Comparison of ENCODE assay signal across 8 mouse cellular contexts in the genomic region with DNA sequence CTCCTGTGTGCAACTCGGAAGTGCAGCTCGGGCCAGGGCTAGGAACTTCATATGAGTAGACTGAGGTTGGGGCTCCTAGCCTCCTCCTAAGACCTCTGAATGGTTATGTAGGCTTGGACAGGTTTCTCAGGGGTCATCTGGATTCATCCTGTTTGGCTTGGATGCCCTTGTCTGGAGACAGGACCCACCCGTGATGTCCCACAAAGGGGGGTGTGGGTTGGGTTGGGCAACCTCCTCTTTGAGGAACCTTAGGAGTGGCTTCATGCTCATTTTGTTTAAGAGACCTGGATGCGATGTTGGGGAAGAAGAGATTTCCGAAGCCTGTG. TPM values are rescaled to one million over a fixed set of nuclear protein-coding genes. Genes with fewer than 3 reads are reported as not detected.
DNase-seq lines count a peak whose midpoint lies in the region; ATAC-seq and TF ChIP-seq lines count a peak whose summit lies in the region.

No protein-coding gene starts in this region.

- no peak for DNase-seq in lung, postnatal 25 days (ENCODE audit: low spot score)
- no peak for DNase-seq in embryonic facial prominence, embryonic 14.5 days (ENCODE audit: low spot score)
- DNase-seq in right cerebral cortex, adult 18-20 months, result no peak
- no peak for DNase-seq in urinary bladder, postnatal 14 days (ENCODE audit: low spot score)
- DNase-seq in adrenal gland, postnatal 4 days (ENCODE audit: low spot score in 2 of 2), result no peak

- peaks cover 28% of the 10 kb centered on the region for H3K36me3 ChIP-seq in lung, embryonic 16.5 days (ENCODE audit: control insufficient read depth, insufficient read depth, low read length)
- peaks cover 50% of the 10 kb centered on the region for H3K36me3 ChIP-seq in embryonic facial prominence, embryonic 14.5 days (ENCODE audit: control insufficient read depth, insufficient read depth, low read length)
- H3K36me3 ChIP-seq in intestine, embryonic 15.5 days, result peaks cover 20% of the 10 kb centered on the region
- peaks cover 28% of the 10 kb centered on the region for H3K36me3 ChIP-seq in myocyte (ENCODE audit: control insufficient read depth, insufficient read depth)

- peak overlapping the region; percentile 63; the same call in 1 of the 2 replicates for H3K4me3 ChIP-seq in lung, embryonic 16.5 days (ENCODE audit: low read length)
- H3K4me3 ChIP-seq in embryonic facial prominence, embryonic 14.5 days (ENCODE audit: low read depth, low read length), result peak overlapping the region; percentile 93
- peak overlapping the region; percentile 94 for H3K4me3 ChIP-seq in intestine, embryonic 15.5 days (replicated peaks)
- H3K4me3 ChIP-seq in myocyte, result peak overlapping the region; percentile 100

- peak overlapping the region; percentile 79 for H3K9ac ChIP-seq in lung, embryonic 16.5 days (ENCODE audit: low read length)
- H3K9ac ChIP-seq in embryonic facial prominence, embryonic 14.5 days (ENCODE audit: low read depth, low read length), result peak overlapping the region; percentile 95
- H3K9ac ChIP-seq in intestine, embryonic 15.5 days, result peak overlapping the region; percentile 89

- peaks cover 23% of the 10 kb centered on the region for H3K79me2 ChIP-seq in myocyte (ENCODE audit: control insufficient read depth, insufficient read depth)

- no peak overlapping the region for H3ac ChIP-seq in myocyte (ENCODE audit: control insufficient read depth, insufficient read length)

- H3K9me3 ChIP-seq in lung, embryonic 16.5 days (ENCODE audit: control insufficient read depth, low read length), result no peaks in the 10 kb centered on the region
- H3K9me3 ChIP-seq in embryonic facial prominence, embryonic 14.5 days (ENCODE audit: control insufficient read depth, low read length), result no peaks in the 10 kb centered on the region
- H3K9me3 ChIP-seq in intestine, embryonic 15.5 days, result no peaks in the 10 kb centered on the region

- TF ChIP-seq POLR2A in myocyte (IDR thresholded peaks at IDR 0.05; ENCODE audit: insufficient read length, low read depth), result no peak

- no peak for ATAC-seq in lung, embryonic 16.5 days (ENCODE audit: low read depth)
- ATAC-seq in embryonic facial prominence, embryonic 14.5 days (ENCODE audit: low read depth), result no peak
- no peak for ATAC-seq in intestine, embryonic 15.5 days

- peak overlapping the region; percentile 88; the same call in 1 of the 2 replicates for H3K4me2 ChIP-seq in lung, embryonic 16.5 days (ENCODE audit: low read depth, low read length)
- H3K4me2 ChIP-seq in embryonic facial prominence, embryonic 14.5 days (ENCODE audit: low read depth, low read length), result peak overlapping the region; percentile 90
- peak overlapping the region; percentile 79 for H3K4me2 ChIP-seq in intestine, embryonic 15.5 days (replicated peaks)
- peak overlapping the region; percentile 81 for H3K4me2 ChIP-seq in myocyte (ENCODE audit: low read depth)

- H3K27ac ChIP-seq in lung, embryonic 16.5 days (ENCODE audit: low read length), result peak overlapping the region; percentile 94
- peak overlapping the region; percentile 99 for H3K27ac ChIP-seq in embryonic facial prominence, embryonic 14.5 days (replicated peaks; ENCODE audit: low read depth, low read length)
- peak overlapping the region; percentile 96 for H3K27ac ChIP-seq in intestine, embryonic 15.5 days

- WGBS in lung, embryonic 16.5 days, result 59% methylated on average over 5 of the region's 5 CpGs
- WGBS in embryonic facial prominence, embryonic 14.5 days, result 47% methylated on average over 5 of the region's 5 CpGs
- WGBS in intestine, embryonic 15.5 days, result 47% methylated on average over 5 of the region's 5 CpGs

- no peaks in the 10 kb centered on the region for H3K27me3 ChIP-seq in lung, embryonic 16.5 days (ENCODE audit: control insufficient read depth, insufficient read depth, low read depth, low read length)
- H3K27me3 ChIP-seq in embryonic facial prominence, embryonic 14.5 days (replicated peaks; ENCODE audit: control insufficient read depth, insufficient read depth, low read length), result no peaks in the 10 kb centered on the region
- H3K27me3 ChIP-seq in intestine, embryonic 15.5 days (replicated peaks), result no peaks in the 10 kb centered on the region
- no peaks in the 10 kb centered on the region for H3K27me3 ChIP-seq in myocyte (ENCODE audit: control insufficient read depth, insufficient read depth, insufficient read length)

- peaks cover 38% of the 10 kb centered on the region for H3K4me1 ChIP-seq in lung, embryonic 16.5 days (replicated peaks; ENCODE audit: control insufficient read depth, insufficient read depth, low read length)
- H3K4me1 ChIP-seq in embryonic facial prominence, embryonic 14.5 days (ENCODE audit: control insufficient read depth, insufficient read depth, low read length), result peaks cover 16% of the 10 kb centered on the region
- peaks cover 32% of the 10 kb centered on the region for H3K4me1 ChIP-seq in intestine, embryonic 15.5 days (replicated peaks)

TF ChIP-seq in myocyte, 11 proteins besides CTCF, POLR2A, EP300 and RAD21:
- no peak for TF ChIP-seq MAX (IDR thresholded peaks at IDR 0.05; ENCODE audit: low read depth)
- TF ChIP-seq REST (IDR thresholded peaks at IDR 0.05; ENCODE audit: insufficient read depth, insufficient read length), result no peak
- TF ChIP-seq SRF (IDR thresholded peaks at IDR 0.05; ENCODE audit: control insufficient read depth, insufficient read length, low read depth), result no peak
- no peak for TF ChIP-seq E2F4 (IDR thresholded peaks at IDR 0.05; ENCODE audit: insufficient read depth)
- no peak for TF ChIP-seq USF1 (IDR thresholded peaks at IDR 0.05; ENCODE audit: low read depth)
- TF ChIP-seq TCF3 (IDR thresholded peaks at IDR 0.05; ENCODE audit: insufficient read length, low read depth), result no peak
- no peak for TF ChIP-seq POLR2AphosphoS2 (IDR thresholded peaks at IDR 0.05; ENCODE audit: insufficient read length, low read depth)
- no peak for TF ChIP-seq TCF12 (IDR thresholded peaks at IDR 0.05; ENCODE audit: insufficient read depth, poor library complexity, severe bottlenecking)
- TF ChIP-seq MYOD1 (IDR thresholded peaks at IDR 0.05; ENCODE audit: control insufficient read depth in 1 of 3, insufficient read length in 2 of 3, low read depth in 2 of 3), result no peak
- TF ChIP-seq CEBPB (IDR thresholded peaks at IDR 0.05; ENCODE audit: insufficient read depth, poor library complexity, severe bottlenecking), result no peak
- no peak for TF ChIP-seq MYOG (IDR thresholded peaks at IDR 0.05; ENCODE audit: control insufficient read depth in 1 of 3, insufficient read depth in 1 of 3, insufficient read length in 2 of 3, low read depth in 2 of 3)

RNA-seq across cellular contexts. Expression of a gene that starts 14.5 kb away (rescaled TPM):
- 17.0 and 19.4 TPM in 2 replicates for polyA plus RNA-seq in lung, embryonic 16.5 days (2015; fragmentation: Nextera tagmentation; extraction: Ambion mirVana)
- polyA plus RNA-seq in embryonic facial prominence, embryonic 14.5 days (2014; fragmentation: Nextera tagmentation; extraction: Ambion mirVana), result 21.3 and 22.4 TPM in 2 replicates
- 20.1 and 22.4 TPM in 2 replicates for polyA plus RNA-seq in intestine, embryonic 15.5 days (2015; fragmentation: Nextera tagmentation; extraction: Ambion mirVana)
- 41.0 TPM for polyA plus RNA-seq in myocyte (2012; fragmentation: generic; extraction: Trizol)
- total RNA-seq in adrenal gland, postnatal 4 days (2021), result 10 to 100 TPM; 12.5 to 14.3 TPM

RNA-seq across cellular contexts. Expression of a gene that starts 14.6 kb away (rescaled TPM):
- 50.1 and 51.6 TPM in 2 replicates for polyA plus RNA-seq in lung, embryonic 16.5 days (2015; fragmentation: Nextera tagmentation; extraction: Ambion mirVana)
- polyA plus RNA-seq in embryonic facial prominence, embryonic 14.5 days (2014; fragmentation: Nextera tagmentation; extraction: Ambion mirVana), result 47.7 and 50.2 TPM in 2 replicates
- 39.8 and 41.2 TPM in 2 replicates for polyA plus RNA-seq in intestine, embryonic 15.5 days (2015; fragmentation: Nextera tagmentation; extraction: Ambion mirVana)
- 33.4 TPM for polyA plus RNA-seq in myocyte (2012; fragmentation: generic; extraction: Trizol)
- total RNA-seq in adrenal gland, postnatal 4 days (2021), result 10 to 100 TPM; 40.4 to 40.8 TPM

RNA-seq across cellular contexts. Expression of a gene that starts 14.6 kb away (rescaled TPM):
- polyA plus RNA-seq in lung, embryonic 16.5 days (2015; fragmentation: Nextera tagmentation; extraction: Ambion mirVana), result 1.8 and 2.2 TPM in 2 replicates
- polyA plus RNA-seq in embryonic facial prominence, embryonic 14.5 days (2014; fragmentation: Nextera tagmentation; extraction: Ambion mirVana), result 1.4 and 1.9 TPM in 2 replicates
- polyA plus RNA-seq in intestine, embryonic 15.5 days (2015; fragmentation: Nextera tagmentation; extraction: Ambion mirVana), result 0.54 and 0.88 TPM in 2 replicates
- 1.5 TPM for polyA plus RNA-seq in myocyte (2012; fragmentation: generic; extraction: Trizol)
- total RNA-seq in adrenal gland, postnatal 4 days (2021), result 1 to 10 TPM; 4.1 to 4.8 TPM

RNA-seq across cellular contexts. Expression of a gene that starts 33.7 kb away (rescaled TPM):
- 2.5 and 2.6 TPM in 2 replicates for polyA plus RNA-seq in lung, embryonic 16.5 days (2015; fragmentation: Nextera tagmentation; extraction: Ambion mirVana)
- polyA plus RNA-seq in embryonic facial prominence, embryonic 14.5 days (2014; fragmentation: Nextera tagmentation; extraction: Ambion mirVana), result 3.8 and 4.1 TPM in 2 replicates
- polyA plus RNA-seq in intestine, embryonic 15.5 days (2015; fragmentation: Nextera tagmentation; extraction: Ambion mirVana), result 5.9 and 6.3 TPM in 2 replicates
- polyA plus RNA-seq in myocyte (2012; fragmentation: generic; extraction: Trizol), result 2.5 TPM
- 10 to 100 TPM; 12.7 to 13.3 TPM for total RNA-seq in adrenal gland, postnatal 4 days (2021)
